Mouse (Mus musculus) embryonic facial prominence, embryonic 15.5 days (tissue): ENCODE data around the gene Tbx10. TPM values are rescaled to one million over a fixed set of nuclear protein-coding genes. Genes with fewer than 3 reads are reported as not detected.
"Not testable (repeated sequence)": the region's sequence is repeated elsewhere in the genome, so short reads cannot be mapped to it uniquely, and the experiment has no call there.

Source experiments
- ATAC-seq: fragments of 200-750 bp; cut with Nextera tagmentation; 2 replicates; pipeline ENCODE4 v1.8.0; 2017; ENCODE audit warnings: low read depth, moderate TSS enrichment; ENCODE audit not compliant: insufficient number of reproducible peaks, low FRiP score, low TSS enrichment
- H3K27ac ChIP-seq: fragments of 300-500 bp; sonication (generic); replicated peaks from 2 replicates; pipeline ENCODE4 v1.5.1; 2015; ENCODE audit warnings: mild to moderate bottlenecking, inconsistent platforms
- H3K27me3 ChIP-seq: fragments of 300-500 bp; sonication (generic); 2 replicates; pipeline ENCODE4 v1.6.1; 2015; ENCODE audit warnings: inconsistent platforms
- H3K36me3 ChIP-seq: fragments of 300-500 bp; sonication (generic); 2 replicates; pipeline ENCODE4 v1.6.1; 2015; ENCODE audit warnings: mild to moderate bottlenecking, inconsistent platforms
- H3K4me1 ChIP-seq: fragments of 300-500 bp; sonication (generic); 2 replicates; pipeline ENCODE4 v1.6.1; 2015; ENCODE audit warnings: inconsistent platforms
- H3K4me2 ChIP-seq: fragments of 300-500 bp; sonication (generic); replicated peaks from 2 replicates; pipeline ENCODE4 v1.6.1; 2015; ENCODE audit warnings: mild to moderate bottlenecking, inconsistent platforms
- H3K4me3 ChIP-seq: fragments of 300-500 bp; sonication (generic); replicated peaks from 2 replicates; pipeline ENCODE4 v1.5.1; 2015; ENCODE audit warnings: mild to moderate bottlenecking, inconsistent platforms
- H3K9ac ChIP-seq: fragments of 300-500 bp; sonication (generic); 2 replicates; pipeline ENCODE4 v1.6.1; 2015; ENCODE audit warnings: inconsistent platforms
- H3K9me3 ChIP-seq: fragments of 300-500 bp; sonication (generic); replicated peaks from 2 replicates; pipeline ENCODE4 v1.6.1; 2016; ENCODE audit warnings: inconsistent platforms
- WGBS: fragments of 180-500 bp; shearing (Covaris S2); methylation state at CpG from one replicate; pipeline ENCODE4 v1.1.7; 2015; 5-methylcytosine and 5-hydroxymethylcytosine counted together
- polyA plus RNA-seq: library from polyadenylated mRNA; unstranded; fragments of >200 nt; fragmentation: Nextera tagmentation; extraction: Ambion mirVana; gene quantifications from 2 replicates; pipeline ENCODE4 v1.2.1, GENCODE M21; 2015

Tbx10 gene
- polyA plus RNA-seq, 1 experiment from 2014 or later = not detected

DNA sequence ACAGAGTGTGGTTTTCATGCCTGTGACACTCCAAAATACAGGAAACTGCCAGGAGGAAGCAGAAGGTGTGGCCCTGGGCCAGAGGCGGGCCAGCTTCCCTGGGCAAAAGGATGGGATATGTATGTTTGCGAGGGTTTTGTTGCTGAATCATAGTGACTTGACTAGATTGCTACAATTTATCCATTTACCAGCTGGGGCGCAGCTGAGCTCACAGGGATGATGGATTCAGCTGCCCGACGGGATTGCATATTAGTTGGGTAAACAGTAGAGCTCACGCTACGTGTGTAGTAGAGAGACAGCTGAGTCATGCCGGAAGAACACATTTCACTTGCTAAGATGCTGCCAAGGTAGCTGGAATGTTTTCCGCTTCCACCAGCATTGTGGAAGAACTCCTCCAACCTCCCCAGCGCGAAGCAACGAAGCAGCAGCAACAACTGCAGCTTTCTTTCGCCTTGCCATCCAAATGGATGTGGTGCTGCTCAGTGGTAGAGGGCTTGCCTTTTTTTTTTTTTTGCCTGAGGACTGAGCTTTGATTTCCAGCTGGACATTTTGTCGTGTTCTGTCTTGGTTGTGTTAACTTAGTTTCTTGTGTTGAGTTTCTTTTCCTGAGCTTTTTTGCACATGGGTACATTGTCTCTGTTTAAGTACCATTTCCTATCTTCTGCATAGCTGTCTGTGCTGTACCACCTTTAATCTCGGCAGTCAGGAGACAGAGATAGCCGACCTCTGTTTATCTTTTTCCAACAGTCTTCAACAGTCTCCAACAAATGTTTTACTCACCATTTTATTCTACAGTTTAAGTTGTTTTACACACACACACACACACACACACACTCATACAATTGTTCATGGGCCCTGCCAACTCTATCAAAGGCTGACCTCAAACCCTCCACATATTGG lies 53.7 kb downstream of the Tbx10 start, which contains the start of gene Gstp2:
Gene Gstp2, minus strand, starts transcription at position 58 of the 900 bp plus-strand sequence.
- WGBS = 40% methylated on average over 16 of the region's 16 CpGs
- no peak within 1 kb of the TSS for H3K4me3 ChIP-seq

GRCm38 (mm10) chr19:4046866-4047254 lies 54.3 kb downstream of the Tbx10 start:
- no peaks in the 10 kb centered on the region for H3K9me3 ChIP-seq
- peak overlapping the region; percentile 55; the same call in 1 of the 2 replicates for H3K27ac ChIP-seq
- no peaks in the 10 kb centered on the region for H3K36me3 ChIP-seq
- H3K9ac ChIP-seq = no peak overlapping the region
- no peak overlapping the region for H3K4me3 ChIP-seq
- 64% methylated on average over 8 of the region's 8 CpGs for WGBS
- no peak for ATAC-seq
- no peak overlapping the region for H3K4me2 ChIP-seq
- no peaks in the 10 kb centered on the region for H3K27me3 ChIP-seq
- peaks cover 11% of the 10 kb centered on the region for H3K4me1 ChIP-seq

More for the DNA sequence above, 53.7 kb downstream of the Tbx10 start, which contains the start of gene Gstp2:
- peak; percentile 55 for ATAC-seq
- Histone ChIP-seq H3K27ac (peak within 1 kb of the TSS; percentile 55), H3K27me3 (no peaks in the 10 kb centered on the region), H3K4me1 (peaks cover 11% of the 10 kb centered on the region), H3K9me3 (no peaks in the 10 kb centered on the region), H3K4me2 (peak within 1 kb of the TSS; percentile 35), H3K36me3 (no peaks in the 10 kb centered on the region), H3K9ac (no peak within 1 kb of the TSS)

- H3K4me3 ChIP-seq = no peak overlapping the region
- no peak overlapping the region for H3K27ac ChIP-seq
- no peaks in the 10 kb centered on the region for H3K27me3 ChIP-seq
- no peak overlapping the region for H3K4me2 ChIP-seq
- no peaks in the 10 kb centered on the region for H3K36me3 ChIP-seq
- 17% methylated on average over 4 of the region's 4 CpGs for WGBS
- no peak for ATAC-seq
- peaks cover 11% of the 10 kb centered on the region for H3K4me1 ChIP-seq
- no peak overlapping the region for H3K9ac ChIP-seq
- no peaks in the 10 kb centered on the region for H3K9me3 ChIP-seq
Measured at GRCm38 (mm10) chr19:4047859-4048258, 55.3 kb downstream of the Tbx10 start.

- peaks cover 11% of the 10 kb centered on the region for H3K4me1 ChIP-seq
- WGBS = 77% methylated on average over 5 of the region's 5 CpGs
Measured at GRCm38 (mm10) chr19:4049069-4049468, 56.5 kb downstream of the Tbx10 start.

More at GRCm38 (mm10) chr19:4049069-4049468, 56.5 kb downstream of the Tbx10 start:
- not testable (repeated sequence) for H3K27ac ChIP-seq, H3K9me3 ChIP-seq, H3K4me3 ChIP-seq, H3K36me3 ChIP-seq, ATAC-seq, H3K27me3 ChIP-seq, H3K4me2 ChIP-seq, H3K9ac ChIP-seq

Other genes with a start within 250 kb of the Tbx10 start
- gene Kmt5b, start 225.3 kb upstream of the Tbx10 start, polyA plus RNA-seq = 24.7 and 29.3 TPM in 2 replicates
- 38.2 and 44.3 TPM in 2 replicates for gene Chka, start 141.0 kb upstream of the Tbx10 start, polyA plus RNA-seq
- gene Tcirg1, start 85.6 kb upstream of the Tbx10 start, polyA plus RNA-seq = 57.5 and 64.3 TPM in 2 replicates
- 255 and 269 TPM in 2 replicates for gene Ndufs8, start 80.0 kb upstream of the Tbx10 start, polyA plus RNA-seq
- 4.8 and 4.9 TPM in 2 replicates for gene Aldh3b1, start 62.9 kb upstream of the Tbx10 start, polyA plus RNA-seq
- gene Unc93b1, start 57.6 kb upstream of the Tbx10 start, polyA plus RNA-seq = 27.7 and 30.0 TPM in 2 replicates
- 2.8 and 3.2 TPM in 2 replicates for gene Aldh3b3, start 34.1 kb upstream of the Tbx10 start, polyA plus RNA-seq
- gene Aldh3b2, start 20.4 kb upstream of the Tbx10 start, polyA plus RNA-seq = 22.8 and 25.3 TPM in 2 replicates
- 5.5 and 6.0 TPM in 2 replicates for gene Acy3, start 6.2 kb upstream of the Tbx10 start, polyA plus RNA-seq
- gene Nudt8, start 7.8 kb downstream of the Tbx10 start, polyA plus RNA-seq = 31.0 and 35.8 TPM in 2 replicates
- gene Gm49405, start 7.9 kb downstream of the Tbx10 start, polyA plus RNA-seq = 3.9 and 4.7 TPM in 2 replicates
- gene Doc2g, start 10.6 kb downstream of the Tbx10 start, polyA plus RNA-seq = 5.4 and 5.6 TPM in 2 replicates
- 190 and 202 TPM in 2 replicates for gene Ndufv1, start 20.1 kb downstream of the Tbx10 start, polyA plus RNA-seq
- gene Gstp1, start 45.2 kb downstream of the Tbx10 start, polyA plus RNA-seq = 511 and 558 TPM in 2 replicates
- 3.4 and 3.7 TPM in 2 replicates for gene Gstp2, start 53.3 kb downstream of the Tbx10 start, polyA plus RNA-seq
- 0.41 and 0.77 TPM in 2 replicates for gene Gstp3, start 66.8 kb downstream of the Tbx10 start, polyA plus RNA-seq
- gene Cabp2, start 88.8 kb downstream of the Tbx10 start, polyA plus RNA-seq = not detected in 2 replicates
- gene Cdk2ap2, start 104.4 kb downstream of the Tbx10 start, polyA plus RNA-seq = 84.6 and 92.8 TPM in 2 replicates
- 9.7 and 10.8 TPM in 2 replicates for gene Pitpnm1, start 107.2 kb downstream of the Tbx10 start, polyA plus RNA-seq
- gene Aip, start 133.1 kb downstream of the Tbx10 start, polyA plus RNA-seq = 98.5 and 100 TPM in 2 replicates
- gene Gpr152, start 147.0 kb downstream of the Tbx10 start, polyA plus RNA-seq = not detected in 2 replicates
- gene Cabp4, start 151.3 kb downstream of the Tbx10 start, polyA plus RNA-seq = 0.31 and 0.37 TPM in 2 replicates
- 159 and 178 TPM in 2 replicates for gene Coro1b, start 155.9 kb downstream of the Tbx10 start, polyA plus RNA-seq
- gene Ptprcap, start 160.9 kb downstream of the Tbx10 start, polyA plus RNA-seq = 4.8 and 6.2 TPM in 2 replicates
- gene Rps6kb2, start 170.6 kb downstream of the Tbx10 start, polyA plus RNA-seq = 66.2 and 70.4 TPM in 2 replicates
- gene Carns1, start 182.7 kb downstream of the Tbx10 start, polyA plus RNA-seq = 3.4 and 5.4 TPM in 2 replicates
- 3.6 and 5.1 TPM in 2 replicates for gene Tbc1d10c, start 198.5 kb downstream of the Tbx10 start, polyA plus RNA-seq
- gene Ppp1ca, start 199.3 kb downstream of the Tbx10 start, polyA plus RNA-seq = 745 and 794 TPM in 2 replicates
- 33.6 and 35.0 TPM in 2 replicates for gene Rad9a, start 208.9 kb downstream of the Tbx10 start, polyA plus RNA-seq
- 10.1 and 10.2 TPM in 2 replicates for gene Clcf1, start 221.5 kb downstream of the Tbx10 start, polyA plus RNA-seq
- not detected in 2 replicates for gene AC109138.7, start 221.6 kb downstream of the Tbx10 start, polyA plus RNA-seq
- gene Pold4, start 239.1 kb downstream of the Tbx10 start, polyA plus RNA-seq = 33.5 and 34.0 TPM in 2 replicates